Mouse (Mus musculus): ENCODE measurements around the gene Msh4. TPM values are rescaled to one million over a fixed set of nuclear protein-coding genes. Genes with fewer than 3 reads are reported as not detected.
"Not testable (repeated sequence)": the region's sequence is repeated elsewhere in the genome, so short reads cannot be mapped to it uniquely, and the experiment has no call there.

Msh4 gene
- polyA plus RNA-seq, 2 experiments: 0.11 TPM; not detected in 1

GRCm38 (mm10) chr3:153835455-153836086 lies 70.4 kb downstream of the Msh4 start:
- TF ChIP-seq POLR2A (IDR thresholded peaks at IDR 0.05; ENCODE audit: borderline replicate concordance, extremely low read depth, insufficient read depth, insufficient read length): no peak
- Histone ChIP-seq H3K27me3 (ENCODE audit: control insufficient read depth, insufficient read depth, low read length) (no peaks in the 10 kb centered on the region), H3K4me1 (ENCODE audit: control insufficient read depth, insufficient read depth, low read length) (no peaks in the 10 kb centered on the region), H3K4me3 (replicated peaks; ENCODE audit: low read length) (no peak overlapping the region), H3K9me3 (ENCODE audit: control insufficient read depth, low read length) (no peaks in the 10 kb centered on the region), H3K36me3 (ENCODE audit: control insufficient read depth, insufficient read depth, low read length) (no peaks in the 10 kb centered on the region), H3K27ac (replicated peaks; ENCODE audit: low read depth, low read length) (no peak overlapping the region), H3K4me2 (replicated peaks; ENCODE audit: low read depth, low read length, severe bottlenecking) (no peak overlapping the region), H3K9ac (ENCODE audit: low read depth, low read length, severe bottlenecking) (no peak overlapping the region)
- WGBS: 62% methylated on average over 7 of the region's 7 CpGs
- peak; percentile 58 for DNase-seq (ENCODE audit: low spot score)
- ATAC-seq (ENCODE audit: low FRiP score, low read depth): no peak

DNA sequence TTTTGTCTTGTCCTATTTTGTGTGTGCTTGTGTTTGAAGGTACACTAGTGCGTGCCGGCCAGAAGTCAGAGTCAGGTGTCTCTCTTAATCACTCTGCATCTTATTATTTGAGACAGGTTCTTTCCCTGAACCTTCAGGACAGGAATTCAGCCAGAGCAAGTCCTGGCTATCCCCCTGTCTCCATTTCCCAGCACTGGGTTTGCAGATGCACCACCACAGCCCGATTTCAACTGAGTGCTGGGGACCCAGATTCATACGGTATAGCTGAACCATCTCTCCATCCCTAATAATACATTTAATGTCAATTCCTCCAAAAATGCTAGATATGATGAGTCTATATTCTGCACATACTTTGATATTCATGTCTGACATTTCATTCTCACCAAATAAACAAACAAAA lies 71.9 kb downstream of the Msh4 start:
- WGBS: 84% methylated on average over 4 of the region's 4 CpGs
- Histone ChIP-seq H3K36me3 (ENCODE audit: control insufficient read depth, insufficient read depth, low read length) (no peaks in the 10 kb centered on the region), H3K27ac (replicated peaks; ENCODE audit: low read depth, low read length) (no peak overlapping the region), H3K4me2 (replicated peaks; ENCODE audit: low read depth, low read length, severe bottlenecking) (no peak overlapping the region), H3K9ac (ENCODE audit: low read depth, low read length, severe bottlenecking) (no peak overlapping the region), H3K4me3 (replicated peaks; ENCODE audit: low read length) (no peak overlapping the region), H3K4me1 (ENCODE audit: control insufficient read depth, insufficient read depth, low read length) (no peaks in the 10 kb centered on the region), H3K27me3 (ENCODE audit: control insufficient read depth, insufficient read depth, low read length) (no peaks in the 10 kb centered on the region), H3K9me3 (ENCODE audit: control insufficient read depth, low read length) (no peaks in the 10 kb centered on the region)
- ATAC-seq (ENCODE audit: low FRiP score, low read depth): no peak
- no peak for TF ChIP-seq POLR2A (IDR thresholded peaks at IDR 0.05; ENCODE audit: borderline replicate concordance, extremely low read depth, insufficient read depth, insufficient read length)
- no peak for DNase-seq (ENCODE audit: low spot score)

GRCm38 (mm10) chr3:153832654-153832945 lies 73.3 kb downstream of the Msh4 start:
- H3K4me2 ChIP-seq (replicated peaks; ENCODE audit: low read depth, low read length, severe bottlenecking): no peak overlapping the region

GRCm38 (mm10) chr3:153831873-153832653 lies 73.9 kb downstream of the Msh4 start:
- ATAC-seq (ENCODE audit: low FRiP score, low read depth) (no peak), DNase-seq (ENCODE audit: low spot score) (no peak)
- no peaks in the 10 kb centered on the region for H3K36me3 ChIP-seq (ENCODE audit: control insufficient read depth, insufficient read depth, low read length)
- TF ChIP-seq POLR2A (IDR thresholded peaks at IDR 0.05; ENCODE audit: borderline replicate concordance, extremely low read depth, insufficient read depth, insufficient read length): no peak
- H3K9ac ChIP-seq (ENCODE audit: low read depth, low read length, severe bottlenecking): no peak overlapping the region
- 83% methylated on average over 3 of the region's 4 CpGs for WGBS
- H3K4me1 ChIP-seq (ENCODE audit: control insufficient read depth, insufficient read depth, low read length): no peaks in the 10 kb centered on the region
- H3K4me2 ChIP-seq (replicated peaks; ENCODE audit: low read depth, low read length, severe bottlenecking): no peak overlapping the region
- no peaks in the 10 kb centered on the region for H3K9me3 ChIP-seq (ENCODE audit: control insufficient read depth, low read length)
- no peak overlapping the region for H3K27ac ChIP-seq (replicated peaks; ENCODE audit: low read depth, low read length)
- no peaks in the 10 kb centered on the region for H3K27me3 ChIP-seq (ENCODE audit: control insufficient read depth, insufficient read depth, low read length)
- no peak overlapping the region for H3K4me3 ChIP-seq (replicated peaks; ENCODE audit: low read length)

More at GRCm38 (mm10) chr3:153832654-153832945, 73.3 kb downstream of the Msh4 start:
- DNase-seq (ENCODE audit: low spot score) (no peak), ATAC-seq (ENCODE audit: low FRiP score, low read depth) (no peak)
- Histone ChIP-seq H3K4me3 (replicated peaks; ENCODE audit: low read length) (no peak overlapping the region), H3K27ac (replicated peaks; ENCODE audit: low read depth, low read length) (no peak overlapping the region), H3K27me3 (ENCODE audit: control insufficient read depth, insufficient read depth, low read length) (no peaks in the 10 kb centered on the region), H3K9me3 (ENCODE audit: control insufficient read depth, low read length) (no peaks in the 10 kb centered on the region), H3K4me1 (ENCODE audit: control insufficient read depth, insufficient read depth, low read length) (no peaks in the 10 kb centered on the region), H3K36me3 (ENCODE audit: control insufficient read depth, insufficient read depth, low read length) (no peaks in the 10 kb centered on the region), H3K9ac (ENCODE audit: low read depth, low read length, severe bottlenecking) (no peak overlapping the region)
- no peak for TF ChIP-seq POLR2A (IDR thresholded peaks at IDR 0.05; ENCODE audit: borderline replicate concordance, extremely low read depth, insufficient read depth, insufficient read length)
- 70% methylated on average over 6 of the region's 6 CpGs for WGBS

- H3K36me3 ChIP-seq (ENCODE audit: control insufficient read depth, insufficient read depth, low read length): no peaks in the 10 kb centered on the region
- no peak for TF ChIP-seq POLR2A (IDR thresholded peaks at IDR 0.05; ENCODE audit: borderline replicate concordance, extremely low read depth, insufficient read depth, insufficient read length)
- no peak for ATAC-seq (ENCODE audit: low FRiP score, low read depth)
- no peaks in the 10 kb centered on the region for H3K27me3 ChIP-seq (ENCODE audit: control insufficient read depth, insufficient read depth, low read length)
- no peak overlapping the region for H3K9ac ChIP-seq (ENCODE audit: low read depth, low read length, severe bottlenecking)
- no peaks in the 10 kb centered on the region for H3K4me1 ChIP-seq (ENCODE audit: control insufficient read depth, insufficient read depth, low read length)
- H3K27ac ChIP-seq (replicated peaks; ENCODE audit: low read depth, low read length): no peak overlapping the region
- DNase-seq (ENCODE audit: low spot score): no peak
- WGBS: 74% methylated on average over 11 of the region's 11 CpGs
- no peak overlapping the region for H3K4me2 ChIP-seq (replicated peaks; ENCODE audit: low read depth, low read length, severe bottlenecking)
- no peak overlapping the region for H3K4me3 ChIP-seq (replicated peaks; ENCODE audit: low read length)
- no peaks in the 10 kb centered on the region for H3K9me3 ChIP-seq (ENCODE audit: control insufficient read depth, low read length)
Observed at GRCm38 (mm10) chr3:153831014-153831872, 74.7 kb downstream of the Msh4 start.

GRCm38 (mm10) chr3:153829788-153830187 lies 76.2 kb downstream of the Msh4 start:
- not testable (repeated sequence) for H3K27me3 ChIP-seq (ENCODE audit: control insufficient read depth, insufficient read depth, low read length); DNase-seq (ENCODE audit: low spot score); ATAC-seq (ENCODE audit: low FRiP score, low read depth); H3K9me3 ChIP-seq (ENCODE audit: control insufficient read depth, low read length); H3K4me2 ChIP-seq (replicated peaks; ENCODE audit: low read depth, low read length, severe bottlenecking); H3K4me3 ChIP-seq (replicated peaks; ENCODE audit: low read length); H3K4me1 ChIP-seq (ENCODE audit: control insufficient read depth, insufficient read depth, low read length); H3K27ac ChIP-seq (replicated peaks; ENCODE audit: low read depth, low read length); H3K36me3 ChIP-seq (ENCODE audit: control insufficient read depth, insufficient read depth, low read length); H3K9ac ChIP-seq (ENCODE audit: low read depth, low read length, severe bottlenecking)
- WGBS: 98% methylated on average over 3 of the region's 3 CpGs
